Mouse (Mus musculus) thymus, postnatal 10 days (tissue): ENCODE measurements at regions not wholly inside any gene's neighbourhood (a gene's known extent, or its start where the extent isn't known, plus 50 kb on each side); places are given as distances from the start of the nearest gene placed in this dataset.
A peak's percentile ranks its signal among the peaks of the same experiment; 100 is the strongest.

Source experiments
- DNase-seq, 2 experiments: peaks; one replicate each; pipeline ENCODE4 v3.0.0; 2021; ENCODE audit warnings: low spot score in 2 of 2

DNA sequence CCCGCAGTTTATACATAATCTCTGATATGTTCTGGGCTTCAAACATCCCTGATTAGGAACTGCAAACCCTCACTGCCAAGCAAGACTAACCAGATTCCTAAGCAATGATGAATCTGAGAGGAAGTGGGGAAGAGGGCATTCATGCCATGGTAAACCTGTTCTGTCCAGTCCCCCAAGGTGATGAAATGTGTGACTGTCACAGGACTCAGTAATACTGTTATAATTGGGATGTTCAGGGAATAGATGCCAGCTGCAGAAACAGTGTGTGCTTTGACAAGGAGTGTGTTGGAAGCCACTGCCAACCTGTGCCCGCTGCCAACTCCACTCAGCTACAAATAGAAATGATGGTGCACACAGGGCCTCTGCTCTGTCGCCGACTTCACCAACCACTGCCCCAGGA is 466.0 kb downstream of the Efna5 start:
- DNase-seq, result no peak

DNA sequence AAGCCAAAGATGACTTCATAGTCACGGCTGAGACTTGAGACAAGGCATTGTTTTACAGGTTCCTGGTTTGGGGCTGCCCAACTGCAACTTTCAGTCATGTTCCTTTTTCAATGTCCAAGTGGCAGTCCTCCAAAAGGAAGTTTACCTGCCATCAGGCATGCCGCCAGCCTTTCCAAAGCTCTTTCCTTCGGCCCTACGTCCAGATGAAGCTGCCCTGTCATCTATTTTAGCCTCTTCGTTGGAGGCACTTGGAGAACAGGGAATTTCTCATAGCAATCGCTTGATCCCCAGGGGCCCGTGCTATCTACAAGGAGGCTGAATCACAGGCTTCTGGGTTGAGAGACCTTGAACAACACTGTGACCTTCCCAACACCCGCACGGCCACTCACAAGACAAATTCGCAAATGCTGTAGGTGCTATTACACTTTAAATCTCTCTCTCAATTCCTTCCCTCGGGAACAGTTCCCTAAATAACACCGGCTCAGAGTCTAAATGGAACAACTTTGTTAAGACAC is 468.4 kb downstream of the Efna5 start:
- DNase-seq, result no peak

DNA sequence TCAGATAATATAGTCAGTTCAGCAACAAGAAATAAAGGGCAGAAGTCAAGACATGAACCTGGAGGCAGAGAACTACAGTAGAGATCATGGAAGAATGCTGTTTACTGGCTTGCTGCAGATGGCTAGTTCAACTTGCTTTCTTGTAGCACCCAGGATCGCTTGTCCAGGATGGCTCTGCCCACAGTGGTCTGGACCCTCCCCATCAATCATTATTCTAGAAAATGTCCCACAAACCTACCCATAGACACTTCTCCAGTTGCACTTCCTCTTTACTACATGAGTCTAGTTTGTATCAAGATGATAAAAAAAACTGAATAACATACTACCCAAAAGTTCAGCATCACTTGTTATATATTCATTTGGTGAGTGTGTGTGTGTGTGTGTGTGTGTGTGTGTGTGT is 477.4 kb downstream of the Efna5 start:
- no peak for DNase-seq

DNA sequence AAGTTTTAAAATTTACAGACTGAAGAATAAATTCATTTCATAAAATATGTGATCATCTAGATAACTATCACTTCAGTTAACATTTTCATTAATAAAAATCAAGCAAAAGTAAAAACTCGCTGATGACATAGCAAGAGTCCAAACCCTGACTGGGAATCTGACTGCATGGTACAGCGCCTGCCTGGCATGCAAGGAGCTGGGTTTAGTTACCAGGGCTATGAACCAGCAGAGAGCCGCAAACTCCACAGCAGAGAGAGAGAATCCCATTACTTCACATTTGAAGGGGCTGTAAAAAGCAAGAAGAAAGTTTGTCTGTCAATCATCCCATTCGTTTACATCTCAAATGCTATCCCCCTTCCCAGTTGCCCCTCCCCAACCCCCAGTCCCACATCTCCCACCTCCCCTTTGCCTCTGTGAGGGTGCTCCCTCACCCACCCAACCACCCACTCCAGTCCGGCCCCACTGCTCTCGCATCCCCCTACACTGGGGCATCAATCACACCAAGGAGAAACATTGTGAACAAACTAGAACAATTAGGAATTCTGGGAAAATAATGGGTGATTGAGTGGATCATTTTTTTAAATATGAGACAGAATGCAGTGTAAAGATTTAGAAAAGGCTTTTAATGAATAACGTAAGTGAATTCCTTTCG is 487.6 kb downstream of the Efna5 start:
- DNase-seq, result no peak

DNA sequence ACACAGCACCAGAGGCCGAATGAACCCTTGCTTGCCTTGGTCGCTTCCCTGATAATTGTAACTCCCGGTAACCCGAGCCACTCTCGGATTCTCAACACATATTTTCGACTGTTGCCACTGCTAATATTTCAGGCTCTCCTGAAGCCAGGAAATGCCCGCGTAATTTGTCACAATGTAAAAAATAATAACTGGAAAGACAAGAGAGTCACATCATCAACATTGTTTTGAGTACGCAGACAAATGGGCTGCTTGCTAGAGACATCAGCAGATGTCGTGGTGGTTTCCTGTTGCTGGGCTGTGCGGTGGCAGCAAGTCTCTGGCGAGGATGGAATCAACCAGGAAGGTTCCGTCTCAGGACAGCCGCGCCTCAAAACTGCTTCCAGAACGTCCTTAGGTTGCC is 497.1 kb downstream of the Efna5 start:
- DNase-seq, result no peak

DNA sequence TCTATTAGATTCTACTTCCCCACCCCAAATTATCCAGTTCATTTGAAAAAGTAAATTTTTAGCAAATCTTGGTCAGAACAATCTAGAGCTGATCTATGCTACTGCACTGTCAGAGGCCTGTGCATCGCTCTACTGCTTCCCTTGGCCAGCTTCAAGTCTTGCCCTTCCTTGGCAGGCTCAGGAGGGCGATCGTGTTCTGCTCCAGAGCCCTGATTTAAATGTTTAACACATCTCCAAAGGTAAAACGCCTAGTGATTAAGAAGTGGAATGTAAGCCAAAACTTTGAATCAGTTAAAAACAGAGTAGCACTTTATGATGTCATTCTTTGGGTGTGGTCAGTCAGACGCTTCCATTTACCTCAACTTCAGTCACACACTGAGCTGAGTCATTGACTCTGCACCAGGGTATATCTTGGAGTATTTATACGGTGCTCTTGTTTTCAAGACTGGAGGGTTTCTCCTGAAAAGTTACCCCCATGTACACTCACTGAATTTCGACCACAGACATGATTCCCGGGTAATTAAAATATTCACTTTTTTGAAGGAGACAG is 502.2 kb downstream of the Efna5 start:
- no peak for DNase-seq

DNA sequence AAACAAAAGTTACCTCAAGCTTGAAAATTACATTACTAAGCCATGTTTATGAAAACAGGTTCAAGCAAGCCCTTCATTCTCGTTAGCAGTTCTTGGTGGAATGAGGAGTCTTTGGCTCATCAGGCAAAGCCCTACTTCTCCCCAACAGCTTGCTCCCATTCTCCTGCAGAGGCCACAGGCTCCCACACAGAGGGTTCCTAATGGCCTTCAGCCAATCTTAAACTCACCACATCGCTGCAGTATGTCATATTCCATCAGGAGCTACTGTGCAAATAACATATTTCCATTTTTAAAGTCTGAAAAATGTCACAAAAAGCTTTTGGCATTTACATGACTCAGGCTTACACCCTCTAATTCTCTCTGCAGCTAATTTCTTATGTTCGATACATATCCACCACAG is 512.0 kb downstream of the Efna5 start:
- no peak for DNase-seq

DNA sequence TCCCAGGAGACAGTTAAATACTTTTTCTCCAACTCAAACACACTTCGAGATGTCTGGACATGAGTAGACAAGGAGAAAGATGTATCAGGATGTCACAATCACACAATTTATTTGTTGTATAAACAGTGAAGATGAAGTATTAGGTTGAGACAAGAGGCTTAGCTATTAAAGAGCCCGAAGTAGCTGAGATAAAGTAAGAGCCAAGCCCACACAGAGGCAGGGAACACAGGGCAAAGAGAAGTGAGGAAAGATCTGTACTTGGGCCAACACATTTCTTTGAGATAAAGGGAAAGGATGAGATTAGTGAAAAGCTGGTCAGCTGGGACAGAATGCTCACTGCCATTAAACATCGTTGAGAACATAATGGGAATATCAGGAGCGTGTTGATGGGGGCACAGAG is 513.2 kb downstream of the Efna5 start:
- DNase-seq, result no peak

DNA sequence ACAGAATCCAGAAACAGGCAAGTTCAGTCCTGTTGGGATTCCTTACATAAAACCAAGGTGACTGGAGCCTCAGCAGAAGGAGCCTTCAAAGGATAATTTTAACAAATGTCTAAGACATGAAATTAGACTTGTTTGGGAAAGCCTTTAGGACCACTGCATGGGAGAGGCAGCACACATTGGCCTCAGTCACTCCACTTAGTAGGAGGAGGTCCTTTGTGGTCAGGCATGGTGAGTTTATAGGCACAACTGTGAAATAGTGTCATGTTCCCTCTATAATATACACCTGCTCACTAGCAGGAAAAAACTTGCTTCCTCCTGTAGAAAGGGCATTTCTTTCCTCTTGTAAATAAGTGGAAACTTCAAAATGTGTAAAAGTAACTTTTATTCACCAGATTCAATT is 522.8 kb downstream of the Efna5 start:
- no peak for DNase-seq

DNA sequence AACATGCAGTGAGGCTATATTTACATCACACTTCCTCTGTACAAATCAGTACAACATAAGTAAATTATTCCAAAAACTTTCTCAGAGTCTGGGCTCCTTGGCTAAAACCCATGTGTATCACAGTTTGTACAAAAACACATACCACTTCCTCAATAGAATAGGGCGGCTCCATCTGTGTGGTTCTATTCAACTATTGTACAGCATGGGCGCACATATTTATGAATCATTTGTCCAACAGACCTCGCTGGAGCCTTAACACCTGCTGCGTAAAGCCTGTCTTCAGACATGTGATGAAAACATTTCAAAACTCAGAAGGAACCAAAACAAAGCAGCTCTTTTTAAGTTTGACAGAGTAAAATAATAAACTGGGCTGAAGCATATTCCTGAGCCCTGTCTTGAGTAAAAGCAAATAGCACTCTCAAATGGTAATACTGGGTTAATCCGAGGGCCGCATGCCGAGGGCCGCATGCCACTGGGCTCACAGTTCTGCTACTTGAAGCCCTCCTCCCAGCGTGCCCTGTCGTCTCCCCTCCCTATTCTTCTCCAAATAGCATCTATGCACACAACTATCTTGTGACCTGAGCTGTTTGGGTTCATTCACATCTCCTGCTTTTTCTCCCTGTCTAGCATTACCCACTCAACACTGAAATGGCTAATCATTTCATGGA is 543.1 kb downstream of the Efna5 start:
- no peak for DNase-seq

DNA sequence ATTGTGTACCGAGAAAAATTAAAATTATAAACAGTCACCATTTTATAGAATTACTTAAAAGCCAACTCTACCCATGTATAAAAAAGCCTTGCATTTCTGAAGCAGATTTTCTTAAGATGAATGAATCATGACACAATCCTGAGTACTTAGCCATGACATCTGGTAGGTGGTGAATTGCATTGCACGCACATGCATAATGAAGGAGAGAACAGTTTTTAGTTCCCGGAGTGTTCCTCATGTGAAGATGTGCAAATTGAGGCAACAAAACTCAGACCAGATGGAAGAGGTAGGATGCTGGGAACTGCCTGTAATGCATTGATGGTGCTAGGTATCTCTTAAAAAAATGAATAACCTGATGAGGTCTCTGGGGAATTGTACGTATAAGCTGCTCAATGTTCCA is 550.9 kb downstream of the Efna5 start:
- DNase-seq, result no peak

DNA sequence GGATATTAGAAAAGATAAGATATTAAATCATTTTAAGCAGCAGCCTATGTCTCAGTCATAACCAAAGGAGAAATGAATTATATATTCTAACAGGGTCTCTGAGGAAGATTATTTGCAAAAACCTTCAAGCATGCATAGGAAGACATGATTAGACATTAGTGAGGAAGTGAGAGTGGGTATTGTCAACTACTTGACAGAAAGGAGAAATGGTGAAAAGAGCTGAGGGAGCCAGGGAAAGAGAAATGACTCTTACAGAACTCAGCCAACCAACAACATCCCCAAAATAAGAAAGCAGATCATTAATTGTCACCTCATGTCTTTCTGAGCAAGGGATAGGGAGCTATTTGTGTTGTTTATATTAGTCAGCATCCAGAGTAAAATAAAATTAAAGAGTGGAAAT is 554.3 kb downstream of the Efna5 start:
- no peak for DNase-seq

DNA sequence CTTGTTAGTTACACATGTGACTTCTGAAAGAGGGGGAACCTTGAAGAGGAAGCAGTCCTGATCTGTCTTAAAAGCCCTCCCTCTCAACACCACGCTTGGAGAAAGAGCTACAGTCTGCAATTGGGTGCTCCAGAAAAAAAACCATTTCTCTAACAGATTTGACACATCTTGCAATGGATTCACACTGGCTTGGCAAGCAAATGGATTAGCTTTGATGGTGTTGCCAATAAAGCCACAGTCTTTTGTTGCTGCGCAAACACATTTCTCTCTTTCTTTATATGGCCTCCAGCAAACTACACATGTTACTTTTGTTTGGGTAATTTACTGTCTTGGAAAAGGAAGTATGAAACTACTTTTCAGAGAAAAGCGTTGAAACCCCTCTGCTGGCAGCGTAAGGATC is 562.1 kb downstream of the Efna5 start:
- DNase-seq, result no peak

DNA sequence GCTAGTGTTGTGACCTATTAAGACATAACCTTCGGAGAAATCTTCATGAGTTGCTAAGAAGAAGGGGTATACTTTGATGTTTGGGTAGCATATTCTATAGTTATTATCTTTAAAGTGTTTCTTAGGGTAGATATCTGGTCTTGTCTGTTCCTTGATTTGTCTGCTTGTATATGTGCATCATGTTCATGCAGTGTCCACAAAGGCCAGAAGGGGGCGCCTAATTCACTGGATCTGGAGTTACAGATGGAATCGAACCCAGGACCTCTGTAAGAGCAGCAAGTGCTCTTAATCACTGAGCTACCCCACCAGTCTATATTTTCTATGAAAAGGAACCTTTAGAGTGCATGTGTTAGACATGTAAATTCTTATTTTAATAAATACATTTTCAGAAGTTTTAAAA is 571.1 kb downstream of the Efna5 start:
- peak in 1 of 2 experiments; percentile 20 for DNase-seq

DNA sequence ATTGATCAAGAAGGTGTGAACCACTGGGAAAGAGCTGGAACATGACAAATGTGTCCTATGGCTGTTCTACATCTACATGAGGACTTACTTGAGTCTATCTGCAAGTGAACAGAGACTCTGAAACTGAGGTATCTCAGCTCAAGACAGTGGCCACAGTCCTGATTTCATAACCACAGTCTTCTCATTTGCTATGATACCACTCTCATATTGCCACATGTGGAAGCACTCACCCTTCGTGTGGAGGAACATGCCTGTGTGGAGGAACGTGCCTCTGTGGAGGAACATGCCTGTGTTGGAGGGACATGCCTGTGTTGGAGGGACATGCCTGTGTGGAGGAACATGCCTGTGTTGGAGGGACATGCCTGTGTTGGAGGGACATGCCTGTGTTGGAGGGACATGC is 574.0 kb downstream of the Efna5 start:
- no peak for DNase-seq

DNA sequence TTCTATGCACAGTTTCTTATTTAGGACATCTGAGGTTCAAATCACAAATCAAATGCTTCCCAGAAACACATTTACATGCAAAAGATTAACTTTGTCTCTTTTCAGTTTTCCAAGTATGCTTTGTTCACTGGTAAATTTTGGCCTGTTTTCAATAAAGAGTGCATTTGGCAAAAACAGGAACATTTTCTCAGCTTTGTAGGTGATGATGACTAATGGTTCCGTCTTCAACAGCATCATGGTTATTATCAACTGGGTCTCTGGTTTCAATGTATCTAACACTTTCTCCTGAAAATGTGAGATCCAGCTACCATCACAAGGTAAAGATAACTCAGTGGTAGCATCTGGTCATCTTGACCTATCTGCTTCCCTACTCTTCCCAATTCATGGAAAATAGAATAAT is 574.6 kb downstream of the Efna5 start:
- DNase-seq, result no peak

DNA sequence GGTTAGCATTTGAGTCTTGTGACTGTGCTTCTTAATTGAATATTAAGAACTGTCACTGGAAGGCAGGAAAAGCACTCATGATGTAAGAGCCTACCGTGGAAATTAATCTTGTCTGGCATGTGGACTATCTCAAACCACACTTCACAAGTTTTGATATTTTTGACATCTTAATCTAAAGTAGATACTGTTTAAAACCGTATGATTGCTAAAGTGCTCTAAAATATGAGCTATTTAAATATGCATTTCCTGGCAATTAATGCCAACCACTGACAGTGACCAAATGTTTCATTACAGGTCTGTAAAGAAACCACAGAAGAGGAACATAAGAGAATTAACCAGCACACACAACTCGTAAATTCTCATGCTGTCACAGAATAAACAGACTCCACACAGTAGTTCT is 576.0 kb downstream of the Efna5 start:
- DNase-seq, result no peak

DNA sequence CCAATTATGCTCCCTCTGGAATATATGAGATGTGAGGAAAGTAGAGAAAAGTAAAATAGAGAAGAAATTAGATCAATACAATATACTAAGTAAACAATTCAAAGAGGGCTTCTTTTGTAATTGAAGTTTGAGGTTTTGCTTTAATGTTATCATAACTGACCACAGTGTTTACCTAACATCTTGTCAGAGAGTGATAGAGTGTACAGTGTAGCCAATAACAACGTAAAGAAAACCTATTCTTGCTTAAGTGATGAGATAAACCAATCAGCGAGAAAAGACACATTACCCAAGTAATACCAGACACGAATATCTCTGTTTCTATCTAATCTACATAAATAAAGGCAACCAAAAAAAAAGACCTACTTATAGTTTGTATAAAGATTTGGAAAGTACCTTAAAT is 577.0 kb downstream of the Efna5 start:
- no peak for DNase-seq

DNA sequence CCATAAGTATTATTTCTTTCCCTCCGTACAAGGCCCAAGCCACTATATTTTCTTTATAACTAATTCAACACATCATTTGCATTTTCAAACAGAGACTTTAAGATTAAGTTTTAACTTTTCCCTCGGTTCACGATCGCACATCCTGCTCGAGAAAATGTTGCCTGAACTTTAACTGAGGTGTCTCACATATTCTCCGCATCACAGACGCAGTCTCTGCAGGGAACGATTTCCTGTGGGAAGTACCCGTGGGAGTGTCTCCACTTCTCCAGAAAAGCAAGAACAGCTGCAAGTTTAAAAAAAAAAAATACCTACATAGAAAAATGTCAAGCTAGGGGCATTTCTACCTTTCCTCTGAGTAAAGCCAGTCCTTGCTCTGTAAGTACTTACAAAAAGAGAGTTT is 581.2 kb downstream of the Efna5 start:
- DNase-seq, result no peak

DNA sequence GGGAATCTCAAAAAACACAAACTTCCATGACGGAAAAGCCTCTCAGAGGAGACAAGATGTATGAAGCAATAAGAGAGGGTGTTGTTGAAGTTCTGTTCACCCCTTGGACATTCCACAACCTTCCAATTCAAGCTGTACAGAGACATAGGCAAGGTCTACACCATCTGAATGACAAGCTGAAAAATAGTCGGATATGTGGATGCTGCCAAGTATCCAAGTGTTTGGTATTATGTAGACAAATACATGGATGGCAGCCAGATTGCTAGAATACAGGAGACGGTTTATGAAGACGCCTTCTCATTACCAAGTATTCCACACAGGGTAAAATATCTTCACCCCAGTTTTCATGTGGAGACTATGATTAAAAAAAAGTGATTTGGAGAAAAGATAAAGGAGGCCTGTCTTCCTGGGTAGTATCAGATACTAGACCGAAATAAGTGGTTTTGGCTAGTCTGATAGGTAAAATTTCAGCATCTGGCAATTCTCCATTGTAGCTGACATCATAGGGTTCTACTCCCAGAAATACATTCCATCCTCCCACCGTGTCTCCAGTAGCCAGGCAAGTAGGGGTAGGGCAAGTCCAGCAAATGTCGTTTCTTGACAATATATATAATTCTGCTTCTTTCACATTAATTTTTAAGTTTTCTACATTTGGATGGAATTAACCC is 583.6 kb downstream of the Efna5 start:
- no peak for DNase-seq

DNA sequence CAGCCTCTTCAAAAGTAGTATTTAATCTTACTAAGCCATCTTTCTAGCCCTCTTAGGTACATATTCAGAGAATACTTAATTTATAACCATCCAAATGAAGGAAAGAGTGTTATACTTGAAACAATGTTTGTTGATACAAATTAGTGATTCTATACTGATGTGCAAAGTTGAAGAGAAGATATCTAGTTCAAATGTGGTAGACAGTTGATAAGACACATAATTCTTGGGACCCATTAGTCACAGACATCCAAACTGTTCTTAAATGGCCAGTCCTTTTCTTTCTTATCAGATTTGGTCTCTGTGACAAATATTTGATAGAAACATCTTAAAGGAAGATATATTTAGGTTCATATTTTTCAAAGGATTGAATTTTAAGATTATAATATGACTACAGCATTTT is 585.7 kb downstream of the Efna5 start:
- DNase-seq, result no peak

DNA sequence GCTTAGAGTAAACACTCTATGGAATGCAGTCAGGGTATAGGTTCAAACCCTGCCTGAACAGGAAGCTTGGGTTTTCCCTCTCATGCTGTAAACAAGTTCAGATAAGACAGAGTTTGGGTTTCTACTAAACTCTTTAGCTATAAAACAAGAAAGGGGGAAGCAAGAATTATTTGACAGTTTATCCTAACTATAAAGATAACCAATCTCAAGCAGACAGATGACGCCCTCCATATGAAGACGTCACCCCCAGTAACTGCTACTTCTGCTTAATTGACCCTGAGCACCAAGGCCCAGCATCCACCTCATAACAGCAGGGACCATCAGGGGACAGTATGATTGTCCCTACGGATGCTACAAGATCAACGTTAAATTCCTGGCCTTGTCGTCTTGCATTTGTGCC is 588.4 kb downstream of the Efna5 start:
- no peak for DNase-seq

DNA sequence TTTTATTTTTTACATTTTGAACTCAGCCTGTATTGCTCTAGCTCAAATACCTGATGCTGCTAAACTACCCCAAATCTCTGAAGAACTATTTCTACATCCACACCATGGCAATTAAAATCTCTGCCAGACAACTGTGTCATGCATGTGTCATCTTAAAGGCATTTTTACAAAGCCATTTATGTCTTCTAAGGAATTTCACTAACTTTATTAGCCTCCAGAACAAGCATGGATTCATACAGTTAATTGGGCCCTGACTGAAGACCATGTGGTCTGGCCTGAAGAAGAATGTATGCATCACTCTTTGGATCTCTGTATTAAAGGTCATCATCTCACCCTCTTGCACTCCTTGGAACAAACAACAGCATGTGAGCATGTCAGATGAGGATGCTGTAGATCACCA is 593.5 kb downstream of the Efna5 start:
- DNase-seq, result no peak
